Mouse (Mus musculus) heart, postnatal 10 days (tissue): ENCODE results near the gene Camkk1. TPM values are rescaled to one million over a fixed set of nuclear protein-coding genes. Genes with fewer than 3 reads are reported as not detected.

Source experiments
- total RNA-seq, 2 experiments: library from RNA; stranded (reverse); gene quantifications; 2 replicates each; pipeline ENCODE4 v1.2.3; 2021

The Camkk1 gene
- total RNA-seq, 2 experiments from 2014 or later = 1.1 to 2.0 TPM

Other genes starting within 250 kb of the Camkk1 start
- 1 to 10 TPM; 8.0 to 9.0 TPM for gene Cyb5d2, start 222.9 kb upstream of the Camkk1 start, total RNA-seq
- 10 to 100 TPM; 28.0 to 33.2 TPM for gene Zzef1, start 222.8 kb upstream of the Camkk1 start, total RNA-seq
- 10 to 100 TPM; 17.1 to 19.0 TPM for gene Atp2a3, start 57.8 kb upstream of the Camkk1 start, total RNA-seq
- under 1 TPM; 0.72 to 0.98 TPM for gene P2rx1, start 19.9 kb upstream of the Camkk1 start, total RNA-seq
- 1 to 10 TPM; 9.0 TPM for gene Ncbp3, start 28.8 kb downstream of the Camkk1 start, total RNA-seq
- under 1 TPM in 1 of 2 experiments, not detected in 1; 0.07 TPM for gene Itgae, start 71.6 kb downstream of the Camkk1 start, total RNA-seq
- gene Haspin, start 119.3 kb downstream of the Camkk1 start, total RNA-seq = 1 to 10 TPM; 2.4 TPM
- 1 to 10 TPM; 7.4 to 8.1 TPM for gene P2rx5, start 141.4 kb downstream of the Camkk1 start, total RNA-seq
- gene Emc6, start 158.0 kb downstream of the Camkk1 start, total RNA-seq = 10 to 100 TPM; 71.4 to 82.7 TPM
- gene Tax1bp3, start 158.1 kb downstream of the Camkk1 start, total RNA-seq = 100 to 1,000 TPM in 1 of 2 experiments, 10 to 100 TPM in 1; 89.1 to 105 TPM
- 10 to 100 TPM; 11.7 to 13.9 TPM for gene Ctns, start 180.0 kb downstream of the Camkk1 start, total RNA-seq
- gene Shpk, start 180.5 kb downstream of the Camkk1 start, total RNA-seq = 1 to 10 TPM; 1.5 to 2.0 TPM
- gene Trpv1, start 215.3 kb downstream of the Camkk1 start, total RNA-seq = not detected
- under 1 TPM; 0.05 to 0.20 TPM for gene Trpv3, start 248.4 kb downstream of the Camkk1 start, total RNA-seq